Mouse (Mus musculus): ENCODE measurements around the gene Tarm1. TPM values are rescaled to one million over a fixed set of nuclear protein-coding genes. Genes with fewer than 3 reads are reported as not detected.

Tarm1 gene
- total and polyA plus RNA-seq, 3 experiments, result 1.3 TPM; not detected in 2

DNA sequence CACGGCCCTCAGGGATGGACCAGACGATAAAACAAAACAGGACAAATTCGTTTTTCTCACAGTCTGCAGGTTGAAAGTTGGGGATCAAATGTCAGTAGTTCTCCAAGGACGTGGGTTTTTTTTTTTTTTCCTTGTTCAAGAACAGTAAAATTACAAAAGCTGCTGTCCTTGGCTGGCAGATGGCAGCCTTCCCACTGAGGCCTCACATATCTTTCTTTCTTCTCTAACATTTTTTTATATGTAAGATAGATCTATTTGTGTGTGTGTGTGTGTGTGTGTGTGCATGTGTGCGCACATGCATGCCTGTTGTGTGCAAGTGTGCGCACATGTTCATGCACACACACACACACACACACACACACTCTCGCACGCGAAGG, 44.6 kb downstream of the Tarm1 start:
- Histone ChIP-seq H3K79me2 (replicated peaks; ENCODE audit: control insufficient read depth, extremely low read depth, insufficient read depth, poor library complexity, severe bottlenecking) (no peaks in the 10 kb centered on the region), H3K9ac (ENCODE audit: insufficient read depth, low read depth) (no peak overlapping the region), H3K27me3 (replicated peaks) (no peaks in the 10 kb centered on the region), H3K4me1 (ENCODE audit: control insufficient read depth in 1 of 2, insufficient read depth in 2 of 2) (peaks cover 0 to 21% of the 10 kb centered on the region in 2 experiments; a peak in 2 of 4 replicates), H3K27ac (ENCODE audit: insufficient read depth, low read depth) (no peak overlapping the region), H3K36me3 (replicated peaks in 1 of 2; ENCODE audit: control insufficient read depth in 1 of 2, insufficient read depth in 1 of 2, low read length in 1 of 2) (no peaks in the 10 kb centered on the region), H3K4me2 (ENCODE audit: insufficient read depth, low read depth, poor library complexity, severe bottlenecking) (no peak overlapping the region), H3K9me3 (replicated peaks; ENCODE audit: low read length) (no peaks in the 10 kb centered on the region), H3K4me3 (replicated peaks in 1 of 3; ENCODE audit: low read depth in 2 of 3, low read length in 2 of 3, poor library complexity in 1 of 3) (no peak overlapping the region)
- no peak for TF ChIP-seq NRF1 (IDR thresholded peaks at IDR 0.05; ENCODE audit: low read depth, low read length)
- TF ChIP-seq UBTF (IDR thresholded peaks at IDR 0.05; ENCODE audit: low read depth, low read length), result no peak
- TF ChIP-seq RCOR1 (conservative IDR thresholded peaks at IDR 0.05; ENCODE audit: low read depth, low read length), result no peak
- no peak for TF ChIP-seq KAT2A (IDR thresholded peaks at IDR 0.05; ENCODE audit: insufficient replicate concordance, low read length)
- TF ChIP-seq TCF12 (IDR thresholded peaks at IDR 0.05; ENCODE audit: low read depth, low read length), result no peak
- TF ChIP-seq PAX5 (IDR thresholded peaks at IDR 0.05; ENCODE audit: low read length), result no peak
- no peak for TF ChIP-seq ETS1 (conservative IDR thresholded peaks at IDR 0.05; ENCODE audit: low read depth, low read length)
- TF ChIP-seq ZC3H11A (IDR thresholded peaks at IDR 0.05; ENCODE audit: low read depth, low read length), result no peak
- no peak for TF ChIP-seq NELFE (IDR thresholded peaks at IDR 0.05; ENCODE audit: low read depth, low read length)
- TF ChIP-seq SMC3 (IDR thresholded peaks at IDR 0.05; ENCODE audit: low read depth, low read length), result no peak
- TF ChIP-seq IRF4 (IDR thresholded peaks at IDR 0.05; ENCODE audit: low read depth, low read length), result no peak
- TF ChIP-seq CHD2 (IDR thresholded peaks at IDR 0.05; ENCODE audit: low read length), result no peak
- no peak for TF ChIP-seq ELF1 (IDR thresholded peaks at IDR 0.05; ENCODE audit: low read depth, low read length)
- no peak for TF ChIP-seq MAX (IDR thresholded peaks at IDR 0.05; ENCODE audit: low read length)
- TF ChIP-seq MEF2A (IDR thresholded peaks at IDR 0.05; ENCODE audit: borderline replicate concordance, low read depth, low read length), result no peak
- no peak for TF ChIP-seq CHD1 (IDR thresholded peaks at IDR 0.05; ENCODE audit: low read depth, low read length)
- DNase-seq (ENCODE audit: extremely low read depth), result no peak
- dilution Hi-C loops (cut with MboI; ENCODE audit: extremely low pct_ligation_motif_present, extremely low pct_unique_long_range_greater_than_20kb, low sequenced_read_pairs) (no loop called here), in situ Hi-C loops (cut with MboI; ENCODE audit: low pct_ligation_motif_present, low pct_unique_long_range_greater_than_20kb, low sequenced_read_pairs) (no loop called here)

DNA sequence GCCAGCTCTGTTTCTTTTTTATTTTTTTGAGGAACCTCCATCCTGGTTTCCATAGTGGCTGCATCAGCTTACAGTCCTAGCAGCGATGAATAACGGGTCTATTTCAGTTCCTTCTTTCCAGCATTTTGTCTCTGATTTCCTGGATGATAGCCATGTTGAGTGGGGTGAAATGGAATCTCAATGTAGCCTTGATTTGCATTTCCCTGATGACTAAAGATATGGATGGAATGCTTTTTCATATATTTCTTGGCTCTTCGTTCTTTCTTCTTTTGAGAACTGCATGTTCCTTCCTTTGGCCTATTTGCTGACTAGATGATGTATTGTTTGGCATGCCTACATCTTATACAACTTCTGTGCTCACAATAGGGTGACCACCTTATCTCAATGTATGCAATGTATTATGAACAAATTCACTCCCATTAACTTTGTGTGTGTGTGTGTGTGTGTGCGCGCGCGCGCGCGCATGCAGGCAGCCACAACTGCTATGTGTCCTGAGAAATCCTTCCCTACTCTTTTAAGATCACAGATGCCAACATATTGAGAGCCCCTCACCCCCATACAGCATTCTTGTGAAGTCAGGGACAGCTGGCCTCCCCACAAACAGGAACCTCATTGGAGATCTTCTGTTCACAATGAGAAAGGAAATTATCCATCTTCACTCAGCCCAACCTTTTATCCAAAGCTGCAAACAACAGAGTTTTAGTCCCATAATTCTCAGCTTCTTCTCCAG, 45.1 kb downstream of the Tarm1 start:
- H3K79me2 ChIP-seq (replicated peaks; ENCODE audit: control insufficient read depth, extremely low read depth, insufficient read depth, poor library complexity, severe bottlenecking), result no peaks in the 10 kb centered on the region
- in situ Hi-C loops (cut with MboI; ENCODE audit: low pct_ligation_motif_present, low pct_unique_long_range_greater_than_20kb, low sequenced_read_pairs) (no loop called here), dilution Hi-C loops (cut with MboI; ENCODE audit: extremely low pct_ligation_motif_present, extremely low pct_unique_long_range_greater_than_20kb, low sequenced_read_pairs) (no loop called here)
- no peaks in the 10 kb centered on the region for H3K9me3 ChIP-seq (replicated peaks; ENCODE audit: low read length)
- TF ChIP-seq BHLHE40 (IDR thresholded peaks at IDR 0.05; ENCODE audit: low read depth, low read length), result no peak
- TF ChIP-seq PAX5 (IDR thresholded peaks at IDR 0.05; ENCODE audit: low read length), result no peak
- TF ChIP-seq POLR2AphosphoS2 (IDR thresholded peaks at IDR 0.05; ENCODE audit: low read depth, low read length), result no peak
- no peaks in the 10 kb centered on the region for H3K27me3 ChIP-seq (replicated peaks)
- H3K27ac ChIP-seq (ENCODE audit: insufficient read depth, low read depth), result no peak overlapping the region
- no peak overlapping the region for H3K4me3 ChIP-seq (replicated peaks in 1 of 3; ENCODE audit: low read depth in 2 of 3, low read length in 2 of 3, poor library complexity in 1 of 3)
- no peaks in the 10 kb centered on the region for H3K36me3 ChIP-seq (replicated peaks in 1 of 2; ENCODE audit: control insufficient read depth in 1 of 2, insufficient read depth in 1 of 2, low read length in 1 of 2)
- no peak for DNase-seq (ENCODE audit: extremely low read depth)
- H3K4me2 ChIP-seq (ENCODE audit: insufficient read depth, low read depth, poor library complexity, severe bottlenecking), result no peak overlapping the region
- H3K4me1 ChIP-seq (ENCODE audit: control insufficient read depth in 1 of 2, insufficient read depth in 2 of 2), result peaks cover 0 to 27% of the 10 kb centered on the region in 2 experiments; a peak in 2 of 4 replicates
- H3K9ac ChIP-seq (ENCODE audit: insufficient read depth, low read depth), result no peak overlapping the region
